Mouse (Mus musculus): ENCODE results near the gene Cab39l.

The Cab39l gene

DNA sequence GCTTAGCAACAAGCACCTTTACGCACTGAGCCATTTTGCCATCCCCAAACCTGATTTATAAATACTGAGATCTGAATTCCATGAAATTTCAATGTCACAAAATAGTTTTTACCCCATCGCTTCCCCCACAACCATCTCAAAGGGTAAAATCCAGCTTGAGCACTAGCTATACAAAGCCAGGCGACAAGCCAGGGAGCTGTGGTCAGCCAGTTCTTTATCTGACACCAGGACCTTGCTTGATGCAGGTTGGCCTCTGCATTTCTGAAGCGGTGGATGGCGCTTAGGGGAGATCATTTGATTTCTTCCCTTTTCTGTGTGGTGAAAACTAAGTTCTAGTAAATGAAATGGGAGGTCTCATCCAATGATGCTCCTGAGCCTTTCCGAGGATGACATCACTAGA lies 191.3 kb downstream of the Cab39l start:
- DNase-seq (ENCODE audit: low spot score) = no peak

GRCm38 (mm10) chr14:59633295-59633898 lies 192.6 kb downstream of the Cab39l start:
- no peak for DNase-seq (ENCODE audit: low spot score)

- no peak for DNase-seq (ENCODE audit: low spot score)
Measured at GRCm38 (mm10) chr14:59633988-59634387, 193.2 kb downstream of the Cab39l start.

Measured in urinary bladder, postnatal 10 days (tissue).